Mouse (Mus musculus): ENCODE measurements at regions not wholly inside any gene's neighbourhood (a gene's known extent, or its start where the extent isn't known, plus 50 kb on each side); places are given as distances from the start of the nearest gene placed in this dataset.

- Histone ChIP-seq H3K4me3 (no peak overlapping the region), H3K27ac (no peak overlapping the region), H3K9me3 (no peaks in the 10 kb centered on the region), H3K9ac (no peak overlapping the region), H3K4me1 (replicated peaks) (0 out of 2 replicates have a peak, but pooled peaks cover 3% of the 10 kb centered on the region), H3K27me3 (no peaks in the 10 kb centered on the region), H3K36me3 (no peaks in the 10 kb centered on the region), H3K4me2 (no peak overlapping the region)
- 92% methylated on average over 5 of the region's 5 CpGs for WGBS
- no peak for ATAC-seq (ENCODE audit: low FRiP score)
Observed at GRCm38 (mm10) chr14:119966666-119967065, 75.6 kb downstream of the Oxgr1 start.

- Histone ChIP-seq H3K9ac (no peak overlapping the region), H3K4me2 (no peak overlapping the region), H3K4me1 (replicated peaks) (0 out of 2 replicates have a peak, but pooled peaks cover 3% of the 10 kb centered on the region), H3K4me3 (no peak overlapping the region), H3K27ac (no peak overlapping the region), H3K27me3 (no peaks in the 10 kb centered on the region), H3K9me3 (no peaks in the 10 kb centered on the region), H3K36me3 (no peaks in the 10 kb centered on the region)
- peak; percentile 81 for ATAC-seq (ENCODE audit: low FRiP score)
- 65% methylated on average over 11 of the region's 11 CpGs for WGBS
Observed at GRCm38 (mm10) chr14:119965842-119966483, 76.3 kb downstream of the Oxgr1 start.

- Histone ChIP-seq H3K27me3 (no peaks in the 10 kb centered on the region), H3K36me3 (no peaks in the 10 kb centered on the region), H3K9me3 (no peaks in the 10 kb centered on the region), H3K4me2 (no peak overlapping the region), H3K27ac (peak overlapping the region; percentile 63), H3K9ac (no peak overlapping the region), H3K4me1 (replicated peaks) (0 out of 2 replicates have a peak, but pooled peaks cover 3% of the 10 kb centered on the region), H3K4me3 (no peak overlapping the region)
- no peak for ATAC-seq (ENCODE audit: low FRiP score)
- WGBS, result 70% methylated on average over 3 of the region's 3 CpGs
Observed at GRCm38 (mm10) chr14:119963741-119964140, 78.5 kb downstream of the Oxgr1 start.

GRCm38 (mm10) chr14:119953861-119954260 is 88.4 kb downstream of the Oxgr1 start:
- ATAC-seq (ENCODE audit: low FRiP score), result peak; percentile 71
- no peak overlapping the region for H3K9ac ChIP-seq
- no peak overlapping the region for H3K4me2 ChIP-seq
- no peaks in the 10 kb centered on the region for H3K9me3 ChIP-seq
- no peaks in the 10 kb centered on the region for H3K27me3 ChIP-seq
- 73% methylated on average over 14 of the region's 14 CpGs for WGBS
- H3K36me3 ChIP-seq, result no peaks in the 10 kb centered on the region
- H3K4me1 ChIP-seq (replicated peaks), result peaks cover 12% of the 10 kb centered on the region
- H3K4me3 ChIP-seq, result no peak overlapping the region
- H3K27ac ChIP-seq, result no peak overlapping the region

GRCm38 (mm10) chr14:119952877-119953624 is 89.2 kb downstream of the Oxgr1 start:
- Histone ChIP-seq H3K36me3 (no peaks in the 10 kb centered on the region), H3K4me3 (no peak overlapping the region), H3K4me2 (no peak overlapping the region), H3K27ac (no peak overlapping the region; the same call in 1 of the 2 replicates), H3K4me1 (replicated peaks) (peaks cover 12% of the 10 kb centered on the region), H3K9me3 (no peaks in the 10 kb centered on the region), H3K9ac (no peak overlapping the region), H3K27me3 (no peaks in the 10 kb centered on the region)
- 53% methylated on average over 10 of the region's 10 CpGs for WGBS
- no peak for ATAC-seq (ENCODE audit: low FRiP score)

Data from hindbrain, embryonic 13.5 days (tissue).